Mouse (Mus musculus) CH12.LX (cell line): ENCODE measurements around the gene Zbp1.

Experiments
- CHD2 ChIP-seq: IDR thresholded peaks from 2 replicates; pipeline ENCODE4 v1.6.1; 2011; ENCODE audit warnings: low read length, improper control_type of control experiment
- CTCF ChIP-seq, 2 experiments: IDR thresholded peaks in 1 of 2; conservative IDR thresholded peaks in 1 of 2; 2 replicates each; pipeline ENCODE4 v1.5.1; 2011 to 2012; ENCODE audit warnings: low read depth in 2 of 2, low read length in 2 of 2, improper control_type of control experiment in 1 of 2, inconsistent platforms in 1 of 2, mild to moderate bottlenecking in 1 of 2, moderate library complexity in 1 of 2
- EP300 ChIP-seq: IDR thresholded peaks from 2 replicates; pipeline ENCODE4 v1.6.1; 2011; ENCODE audit warnings: low read length, improper control_type of control experiment
- ETS1 ChIP-seq: conservative IDR thresholded peaks from 2 replicates; pipeline ENCODE4 v1.6.1; 2012; ENCODE audit warnings: low read depth, mild to moderate bottlenecking, inconsistent platforms, low read length, improper control_type of control experiment, moderate library complexity
- HCFC1 ChIP-seq: IDR thresholded peaks from 2 replicates; pipeline ENCODE4 v1.6.1; 2012; ENCODE audit warnings: low read depth, mild to moderate bottlenecking, inconsistent platforms, low read length, improper control_type of control experiment
- JUND ChIP-seq: conservative IDR thresholded peaks from 2 replicates; pipeline ENCODE4 v1.6.1; 2011; ENCODE audit warnings: low read depth, low read length, improper control_type of control experiment
- PAX5 ChIP-seq: IDR thresholded peaks from 2 replicates; pipeline ENCODE4 v1.6.1; 2012; ENCODE audit warnings: low read length, inconsistent platforms, mixed read lengths
- POLR2A ChIP-seq: IDR thresholded peaks from 2 replicates; pipeline ENCODE4 v1.6.1; 2011; ENCODE audit warnings: low read depth, mild to moderate bottlenecking, improper control_type of control experiment, low read length
- SMC3 ChIP-seq: IDR thresholded peaks from 2 replicates; pipeline ENCODE4 v1.6.1; 2011; ENCODE audit warnings: low read depth, low read length, improper control_type of control experiment
- USF1 ChIP-seq: IDR thresholded peaks from 2 replicates; pipeline ENCODE4 v1.6.1; 2014; ENCODE audit warnings: low read depth, mild to moderate bottlenecking, inconsistent platforms, low read length, improper control_type of control experiment
- USF2 ChIP-seq: conservative IDR thresholded peaks from 2 replicates; pipeline ENCODE4 v1.6.1; 2011; ENCODE audit warnings: low read depth, low read length, improper control_type of control experiment
- ZKSCAN1 ChIP-seq: IDR thresholded peaks from 2 replicates; pipeline ENCODE4 v1.6.1; 2012; ENCODE audit warnings: low read depth, inconsistent platforms, low read length, improper control_type of control experiment, borderline replicate concordance

- TF ChIP-seq HCFC1 = no peak
- TF ChIP-seq CHD2 = no peak
- no peak for TF ChIP-seq CTCF (conservative IDR thresholded peaks at IDR 0.05 in 1 of 2, IDR thresholded peaks at IDR 0.05 in 1 of 2; ENCODE audit: low read depth in 2 of 2, low read length in 2 of 2)
- TF ChIP-seq PAX5 = no peak
- TF ChIP-seq POLR2A = no peak
- TF ChIP-seq USF1 = no peak
- TF ChIP-seq USF2 = no peak
- no peak for TF ChIP-seq ETS1
- TF ChIP-seq SMC3 = no peak
- no peak for TF ChIP-seq ZKSCAN1
- TF ChIP-seq JUND = no peak
- TF ChIP-seq EP300 = no peak
Measured at GRCm38 (mm10) chr2:173177481-173177880, 41.2 kb downstream of the Zbp1 start.
